Mouse (Mus musculus) left cerebral cortex, postnatal 4 days (tissue): ENCODE data around the gene Anks1b. TPM values are rescaled to one million over a fixed set of nuclear protein-coding genes. Genes with fewer than 3 reads are reported as not detected.

Source experiments
- DNase-seq: peaks from one replicate; pipeline ENCODE4 v3.0.0-alpha.2; 2022
- intact Hi-C: fragments of 180-260 bp; cut with DNase I; formaldehyde crosslinking; loops from one replicate; pipeline ENCODE4 v1.15.1; 2025
- total RNA-seq, 2 experiments: library from RNA; stranded (reverse); gene quantifications; 2 replicates each; pipeline ENCODE4 v1.2.3; 2021

The Anks1b gene
- total RNA-seq, 2 experiments from 2014 or later, result 214 to 231 TPM

DNA sequence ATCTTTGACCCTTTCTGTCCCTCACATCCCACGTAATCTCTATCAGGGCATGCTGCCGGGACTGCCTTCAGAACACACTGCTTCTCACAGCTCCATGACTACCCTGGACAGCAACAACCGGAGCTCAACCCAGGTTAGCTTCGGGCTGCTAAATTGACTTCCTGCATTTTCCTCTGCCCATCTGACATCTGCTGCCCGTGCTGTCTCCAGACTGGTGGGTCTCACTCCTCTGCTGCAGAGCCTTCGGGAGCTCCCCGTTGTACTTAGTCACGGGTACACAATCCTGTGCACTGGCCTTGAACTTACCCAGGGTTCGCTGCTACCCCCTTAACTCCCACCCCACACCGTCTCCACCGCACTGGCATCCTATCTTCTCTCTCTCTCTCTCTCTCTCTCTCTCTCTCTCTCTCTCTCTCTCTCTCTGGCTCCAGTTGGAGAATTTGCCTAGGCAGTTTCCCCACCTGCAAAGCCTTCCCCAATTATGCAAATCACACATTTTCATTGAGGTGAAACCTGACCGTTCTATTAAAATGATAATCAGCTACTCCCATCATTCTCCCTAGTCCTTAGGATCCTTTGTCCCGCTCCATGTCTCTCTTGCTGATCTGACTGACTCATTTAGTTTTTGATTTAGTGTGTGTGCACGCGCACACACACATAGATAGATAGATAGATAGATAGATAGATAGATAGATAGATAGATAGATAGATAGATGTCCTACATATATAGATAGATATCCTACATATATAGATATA lies 898.3 kb downstream of the Anks1b start:
- intact Hi-C loops, result no loop called here
- peak; percentile 10 for DNase-seq

GRCm38 (mm10) chr10:90779561-90780400 lies 906.5 kb downstream of the Anks1b start:
- intact Hi-C loops, result no loop called here
- DNase-seq, result no peak

DNA sequence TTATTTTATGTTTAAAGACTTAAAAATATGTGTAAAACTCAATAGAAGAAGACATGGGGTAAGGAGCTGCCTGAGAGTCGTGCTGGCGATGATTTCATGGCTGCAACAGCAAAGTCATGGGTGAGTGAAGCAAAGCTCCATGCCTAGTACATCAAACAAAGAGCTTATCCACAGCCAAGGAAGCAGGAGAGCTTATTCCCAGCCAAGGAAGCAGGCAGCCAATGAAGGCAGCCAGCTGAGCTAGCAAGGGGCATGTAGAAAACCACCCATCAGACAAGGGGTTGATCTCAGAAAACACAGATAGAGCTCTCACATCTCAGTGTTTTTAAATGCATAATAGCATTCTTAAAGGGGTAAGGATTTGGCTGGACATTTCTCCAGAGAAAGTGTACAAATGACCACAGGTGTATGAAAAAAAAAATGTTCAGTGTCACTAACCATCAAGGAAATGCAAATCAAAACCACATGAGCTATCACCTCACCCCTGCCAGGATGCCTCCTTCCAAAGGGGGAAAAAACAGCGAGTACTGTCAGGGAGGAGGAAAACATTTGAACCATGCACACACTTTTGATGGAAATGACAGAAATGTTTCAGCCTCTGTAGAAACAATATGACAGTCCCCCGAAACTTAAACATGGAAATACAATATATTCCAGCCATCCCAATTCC lies 911.8 kb downstream of the Anks1b start:
- intact Hi-C loops, result no loop called here
- DNase-seq, result peak; percentile 62

- intact Hi-C loops, result no loop called here
- DNase-seq, result peak; percentile 65
Observed at GRCm38 (mm10) chr10:90785680-90786079, 912.4 kb downstream of the Anks1b start.

DNA sequence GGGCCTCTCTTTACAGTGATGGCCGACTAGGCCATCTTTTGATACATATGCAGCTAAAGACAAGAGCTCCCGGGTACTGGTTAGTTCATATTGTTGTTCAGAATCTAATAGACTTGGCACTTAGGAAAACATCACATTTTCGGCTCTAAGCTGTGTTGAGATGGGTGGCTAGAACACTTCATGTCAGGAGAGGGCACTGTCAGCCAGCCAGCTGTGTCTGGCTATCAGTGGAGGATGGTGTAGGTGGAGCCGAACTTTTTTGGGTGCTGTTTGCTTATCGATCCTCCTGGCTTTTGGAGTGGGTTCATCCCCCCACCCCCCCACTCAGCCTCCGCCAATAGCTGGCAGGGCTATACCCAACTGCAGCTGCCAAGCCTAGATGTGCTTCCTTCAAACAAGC lies 929.8 kb downstream of the Anks1b start:
- intact Hi-C loops, result no loop called here
- peak; percentile 49 for DNase-seq

DNA sequence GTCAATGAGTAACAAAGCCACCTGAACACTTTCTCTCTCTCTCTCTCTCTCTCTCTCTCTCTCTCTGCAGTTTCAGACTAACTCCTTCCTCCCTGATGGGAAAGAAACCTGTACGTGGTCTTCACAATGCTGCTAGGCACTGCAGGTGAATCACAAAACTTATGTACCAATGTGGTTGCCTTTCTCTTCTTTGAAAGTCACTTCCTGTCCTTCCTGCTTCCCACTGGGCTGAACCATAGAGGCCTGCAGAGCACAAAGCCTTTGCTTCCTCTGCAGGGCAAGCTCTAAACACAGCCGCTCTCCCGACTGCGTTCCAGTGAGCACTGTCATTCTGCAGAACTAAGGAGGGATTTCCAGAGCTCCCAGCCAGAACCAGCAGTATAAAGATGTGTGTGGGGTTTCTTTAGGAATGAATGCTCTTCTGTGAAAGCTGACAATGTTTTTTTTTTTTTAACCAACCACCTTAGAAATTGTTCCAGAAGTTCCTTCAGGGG lies 931.3 kb downstream of the Anks1b start:
- DNase-seq, result no peak
- intact Hi-C loops, result no loop called here

GRCm38 (mm10) chr10:90808616-90809310 lies 935.5 kb downstream of the Anks1b start:
- DNase-seq, result no peak
- intact Hi-C loops, result no loop called here

GRCm38 (mm10) chr10:90809911-90810590 lies 936.7 kb downstream of the Anks1b start:
- peak; percentile 63 for DNase-seq
- intact Hi-C loops, result no loop called here

- intact Hi-C loops, result no loop called here
- no peak for DNase-seq
Observed at GRCm38 (mm10) chr10:90811446-90811845, 938.1 kb downstream of the Anks1b start.

GRCm38 (mm10) chr10:90813326-90813725 lies 940.0 kb downstream of the Anks1b start:
- DNase-seq, result peak; percentile 12
- intact Hi-C loops, result no loop called here

DNA sequence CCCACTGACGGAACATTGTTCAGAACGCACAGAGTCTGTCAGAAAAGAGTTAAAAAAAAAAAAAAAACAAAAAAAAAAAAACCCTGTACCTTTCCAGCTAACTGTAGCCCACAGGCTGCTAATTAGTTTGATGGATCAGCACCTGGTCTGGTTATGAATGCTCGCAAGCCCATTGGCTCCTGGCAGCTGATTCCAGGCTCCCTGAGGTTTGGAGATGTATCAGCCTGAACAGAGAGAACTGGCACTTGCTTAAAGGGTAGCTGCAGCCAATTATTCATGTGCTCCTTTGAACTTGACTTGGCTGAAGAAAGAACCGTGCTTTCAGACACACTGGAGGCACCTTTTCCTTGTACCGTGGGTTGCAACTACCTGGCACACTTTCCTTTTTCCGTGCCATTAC lies 941.1 kb downstream of the Anks1b start:
- intact Hi-C loops, result no loop called here
- DNase-seq, result peak; percentile 80

DNA sequence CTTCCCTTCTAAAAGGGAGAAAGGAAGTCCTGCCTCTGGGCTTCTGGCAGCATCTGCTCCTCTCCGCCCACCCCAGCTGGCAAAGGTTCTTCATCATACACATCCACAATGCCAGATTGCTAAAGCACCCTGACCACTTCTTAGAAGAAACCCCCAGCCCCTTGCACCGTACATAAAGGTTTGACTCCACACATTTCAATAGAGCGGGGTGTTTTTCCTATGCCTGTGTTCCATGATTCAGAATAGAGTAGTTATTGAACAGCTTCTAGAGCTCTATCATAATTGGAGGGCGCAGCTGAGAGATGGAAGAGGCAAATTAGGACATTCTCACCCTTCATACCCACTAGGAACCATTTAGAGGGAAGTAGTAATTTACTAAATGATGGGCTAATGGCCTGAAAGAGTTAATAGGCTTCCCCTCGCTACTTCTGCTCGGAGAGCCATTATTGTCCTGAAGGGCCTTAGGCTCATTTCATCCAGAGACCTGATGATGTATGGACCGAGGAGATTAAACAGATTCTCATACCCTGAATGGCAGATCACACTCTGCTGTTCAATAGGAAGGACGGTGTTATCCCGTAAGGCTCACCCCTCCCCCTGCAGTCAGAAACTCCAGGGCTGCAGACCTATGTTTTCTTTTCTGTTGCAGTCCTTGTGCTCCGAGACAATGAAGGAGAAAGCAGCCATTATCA lies 945.1 kb downstream of the Anks1b start:
- DNase-seq, result peak; percentile 37
- intact Hi-C loops, result no loop called here

DNA sequence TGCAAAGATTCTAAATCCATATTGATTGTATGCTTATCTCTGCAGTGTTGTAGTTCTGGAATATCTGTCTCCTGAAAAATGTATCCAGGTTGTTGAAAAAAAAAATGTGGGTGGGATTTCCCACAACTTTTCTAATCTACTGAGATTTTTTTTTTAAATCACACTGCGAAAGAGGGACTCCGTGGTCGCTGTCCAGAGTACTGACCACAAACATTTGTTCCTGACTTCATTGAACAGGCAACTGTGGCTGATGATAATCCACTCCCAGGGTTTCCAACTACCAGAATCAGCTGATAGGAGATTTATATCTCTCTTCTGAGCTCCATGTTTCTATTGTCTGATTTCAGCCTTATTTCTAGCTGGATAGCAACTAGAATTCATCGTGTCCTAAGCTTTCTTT lies 950.1 kb downstream of the Anks1b start:
- DNase-seq, result no peak
- intact Hi-C loops, result no loop called here

GRCm38 (mm10) chr10:90824692-90825091 lies 951.4 kb downstream of the Anks1b start:
- intact Hi-C loops, result no loop called here
- DNase-seq, result no peak

GRCm38 (mm10) chr10:90826939-90827338 lies 953.6 kb downstream of the Anks1b start:
- DNase-seq, result no peak
- intact Hi-C loops, result no loop called here

GRCm38 (mm10) chr10:90828581-90829393 lies 955.5 kb downstream of the Anks1b start:
- intact Hi-C loops, result no loop called here
- peak; percentile 49 for DNase-seq

DNA sequence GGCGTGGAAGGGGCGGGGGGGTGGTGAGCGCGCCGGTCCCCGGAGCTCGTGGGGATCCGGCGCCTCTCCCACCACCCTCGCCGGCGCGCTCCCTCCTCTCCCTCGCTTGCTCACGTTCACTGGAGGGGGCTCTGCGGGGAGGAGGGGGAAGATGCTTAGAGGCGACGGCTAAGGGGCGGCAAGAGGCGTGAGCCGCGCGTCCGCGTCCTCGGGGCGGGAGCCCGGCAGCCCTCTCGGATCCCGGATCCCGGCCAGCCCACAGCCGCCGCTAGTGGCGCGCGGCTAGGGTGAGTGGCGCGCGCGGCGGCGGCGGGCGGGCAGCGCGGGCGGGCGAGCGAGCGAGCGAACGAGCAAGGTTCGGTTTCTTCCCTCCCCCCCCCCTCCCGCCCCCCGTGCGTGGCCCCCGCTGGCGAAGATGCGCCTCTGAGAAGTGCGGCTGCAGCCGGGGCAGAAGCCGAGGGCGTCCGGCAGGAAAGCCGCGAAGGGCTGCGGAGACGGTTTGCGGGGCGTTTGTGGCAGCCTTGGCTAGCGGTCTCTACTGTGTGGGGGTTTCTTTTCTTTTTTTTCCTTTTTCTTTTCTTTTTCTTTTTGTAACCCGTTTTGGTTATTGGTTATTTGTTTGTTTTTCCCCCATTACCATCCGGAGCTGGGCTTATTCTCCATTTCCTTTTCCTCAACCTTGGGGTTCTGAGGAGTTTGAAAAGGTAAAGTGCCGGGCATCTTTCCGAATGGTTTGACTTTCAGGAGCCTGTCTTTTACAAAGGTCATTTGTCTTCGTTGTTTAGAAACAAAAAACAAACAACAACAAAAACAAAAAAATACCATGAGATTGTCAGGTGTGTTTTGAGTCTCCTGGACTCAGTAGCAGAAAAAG lies 956.3 kb downstream of the Anks1b start:
- intact Hi-C loops, result loop anchor here (10.0 kb wide), 1 partner anchor 205 kb away; no protein-coding TSS in a partner anchor
- peak; percentile 70 for DNase-seq

DNA sequence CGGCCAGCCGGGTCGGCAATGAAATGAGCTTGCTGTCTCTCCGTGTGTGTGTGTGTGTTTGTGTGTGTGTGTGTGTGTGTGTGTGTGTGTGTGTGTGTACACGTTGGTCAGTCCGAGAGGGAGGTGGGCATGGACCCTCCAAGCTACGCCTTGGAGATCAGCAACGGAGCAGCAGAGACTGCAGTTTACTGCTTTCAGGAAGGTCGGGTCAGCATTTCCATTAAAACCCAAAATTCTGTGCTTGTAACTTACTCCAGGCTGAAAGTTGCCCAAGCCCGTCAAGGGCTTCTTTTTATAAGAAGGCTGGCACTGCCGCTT lies 956.9 kb downstream of the Anks1b start:
- peak; percentile 12 for DNase-seq
- intact Hi-C loops, result loop anchor here (10.0 kb wide), 1 partner anchor 205 kb away; no protein-coding TSS in a partner anchor
